Mouse (Mus musculus) olfactory bulb, adult 2 months (tissue): Measurements from ENCODE around the gene Ccdc57.

Experiments used
- CTCF ChIP-seq: fragments of 200-500 bp; IDR thresholded peaks from 2 replicates; pipeline ENCODE4 v1.5.1; 2012; ENCODE audit warnings: low read depth, mild to moderate bottlenecking, low read length, moderate library complexity; ENCODE audit not compliant: insufficient read depth
- POLR2A ChIP-seq: fragments of 200-500 bp; IDR thresholded peaks from 2 replicates; pipeline ENCODE4 v1.6.1; 2012; ENCODE audit warnings: mild to moderate bottlenecking, low read depth, low read length, moderate library complexity; ENCODE audit not compliant: insufficient read depth

DNA sequence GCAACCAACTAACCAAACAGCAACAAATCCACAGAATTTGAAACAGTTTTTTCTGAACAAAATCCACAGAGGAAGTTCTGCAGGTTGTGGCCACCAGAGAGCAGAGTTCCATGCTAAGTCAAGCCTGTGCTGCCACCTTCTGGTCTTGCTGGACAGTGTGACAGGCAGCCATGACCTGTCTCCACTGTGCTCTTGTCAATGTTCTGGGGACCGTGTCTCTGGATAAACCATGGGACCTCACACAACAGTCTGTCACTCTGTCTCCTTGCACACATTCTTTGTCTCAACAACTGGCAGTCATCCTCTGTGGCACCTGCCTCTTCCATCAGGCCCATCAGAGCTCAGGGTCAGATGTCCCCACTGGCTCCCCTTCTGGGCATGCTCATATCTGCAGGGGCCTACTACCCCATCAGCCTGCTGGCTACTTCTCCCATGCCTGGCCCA lies 27.2 kb downstream of the Ccdc57 start:
- TF ChIP-seq POLR2A (no peak), CTCF (peak; percentile 80)
